In the genomic region with DNA sequence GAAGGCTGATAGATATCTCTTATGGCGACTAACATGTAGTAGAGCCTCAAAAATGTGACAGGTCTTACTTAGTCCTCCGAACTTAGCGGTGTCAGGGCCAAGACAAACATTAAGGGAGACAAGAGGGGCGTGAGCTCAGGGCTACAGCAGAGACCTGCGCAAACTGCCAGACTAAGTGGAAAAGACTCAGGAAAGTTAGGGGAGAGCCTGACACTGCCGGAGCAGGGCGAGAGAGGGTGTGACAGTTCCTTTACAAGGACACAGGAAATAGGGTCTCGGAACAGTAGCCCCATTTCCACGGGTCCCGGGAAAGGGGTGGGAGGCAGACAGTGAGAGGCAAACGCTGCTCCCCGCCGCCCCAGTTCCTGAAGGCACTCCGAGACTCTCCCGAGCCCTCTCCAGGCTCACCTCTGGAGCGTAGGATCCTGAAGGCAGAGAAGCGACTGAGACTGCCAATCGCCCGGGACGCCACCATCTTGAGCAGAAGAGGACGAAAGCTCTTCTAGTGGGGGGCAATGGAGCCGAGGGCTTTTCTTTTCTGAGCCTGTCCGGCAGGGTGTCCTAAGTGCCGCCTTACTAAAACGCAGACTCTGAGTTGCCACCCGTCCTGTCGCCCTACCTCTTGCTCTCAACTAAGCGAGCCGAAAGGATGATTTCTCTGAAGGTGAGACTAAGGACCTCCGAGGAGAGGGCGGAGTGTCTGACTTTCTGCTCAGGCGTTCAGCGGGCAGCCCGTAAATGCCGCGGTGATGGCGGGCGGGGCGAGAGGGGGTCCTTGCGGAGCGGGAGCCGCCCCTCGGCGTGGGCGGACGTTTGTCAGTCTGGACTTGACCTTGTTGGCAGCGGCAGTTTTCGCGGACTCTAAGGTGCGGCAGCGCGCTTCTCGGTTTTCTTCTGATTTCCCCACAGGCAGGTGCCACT, we compare ENCODE assay signal across 1 mouse cellular context.
TF ChIP-seq lines count a peak whose summit lies in the region.

A gene (minus strand): TSS at position 689 of the 921 bp plus-strand sequence.
A gene (plus strand): TSS at position 775 of the 921 bp plus-strand sequence.

TF ChIP-seq in C2C12, 6 proteins besides CTCF, POLR2A, EP300 and RAD21 (continued from another document):
- no peak for TF ChIP-seq FOSL1 (IDR thresholded peaks at IDR 0.05; ENCODE audit: insufficient read depth, low read length, poor library complexity, severe bottlenecking)
